Mouse (Mus musculus) E14TG2a.4 (cell line): ENCODE data around the gene Foxo4.

Source experiments
- H3K27me3 ChIP-seq: 2 replicates; pipeline ENCODE4 v1.6.1; 2014; ENCODE audit warnings: low read length, control low read depth; ENCODE audit not compliant: insufficient read depth
- H3K36me3 ChIP-seq: 2 replicates; pipeline ENCODE4 v1.6.1; 2014; ENCODE audit warnings: low read length, control low read depth; ENCODE audit not compliant: insufficient read depth
- H3K4me1 ChIP-seq: replicated peaks from 2 replicates; pipeline ENCODE4 v1.6.1; 2014; ENCODE audit warnings: low read depth, low read length, control low read depth
- H3K4me3 ChIP-seq: replicated peaks from 2 replicates; pipeline ENCODE4 v1.5.1; 2014; ENCODE audit warnings: mild to moderate bottlenecking, low read length
- H3K9me3 ChIP-seq: 2 replicates; pipeline ENCODE4 v1.6.1; 2014; ENCODE audit warnings: low read length, control low read depth
- CTCF ChIP-seq: conservative IDR thresholded peaks from 2 replicates; pipeline ENCODE4 v1.5.1; 2014; ENCODE audit warnings: low read length
- NANOG ChIP-seq: IDR thresholded peaks from 2 replicates; pipeline ENCODE4 v1.6.1; 2014; ENCODE audit warnings: borderline replicate concordance, low read length, mixed read lengths
- POU5F1 ChIP-seq: IDR thresholded peaks from 2 replicates; pipeline ENCODE4 v1.6.1; 2014; ENCODE audit warnings: low read length, borderline replicate concordance

Gene Foxo4

DNA sequence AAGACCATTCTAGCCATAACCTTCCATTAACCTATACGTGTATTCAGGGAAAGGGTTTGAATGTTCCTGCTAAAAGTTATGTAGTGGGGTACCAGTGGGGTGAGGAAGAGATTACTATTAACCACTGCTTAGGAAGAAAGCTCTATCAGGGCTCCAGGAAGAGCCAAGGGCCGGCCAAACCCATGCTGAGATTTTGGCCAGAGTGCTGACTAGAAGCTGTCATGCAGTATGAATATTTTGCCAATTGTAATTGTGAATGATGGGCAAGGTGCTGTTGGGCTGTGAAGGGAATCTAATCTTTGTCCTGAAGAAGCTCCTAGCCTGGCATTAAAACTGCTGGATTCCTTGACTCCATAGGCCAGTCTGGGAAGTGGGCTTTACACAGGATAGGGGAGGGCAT, 50.3 kb downstream of the Foxo4 start:
- peaks cover 41% of the 10 kb centered on the region for H3K4me1 ChIP-seq
- no peaks in the 10 kb centered on the region for H3K9me3 ChIP-seq
- H3K27me3 ChIP-seq, result peaks cover 15% of the 10 kb centered on the region; the same call in 1 of the 2 replicates
- TF ChIP-seq POU5F1 (no peak), CTCF (no peak), NANOG (no peak)
- no peaks in the 10 kb centered on the region for H3K36me3 ChIP-seq
- H3K4me3 ChIP-seq, result no peak overlapping the region

DNA sequence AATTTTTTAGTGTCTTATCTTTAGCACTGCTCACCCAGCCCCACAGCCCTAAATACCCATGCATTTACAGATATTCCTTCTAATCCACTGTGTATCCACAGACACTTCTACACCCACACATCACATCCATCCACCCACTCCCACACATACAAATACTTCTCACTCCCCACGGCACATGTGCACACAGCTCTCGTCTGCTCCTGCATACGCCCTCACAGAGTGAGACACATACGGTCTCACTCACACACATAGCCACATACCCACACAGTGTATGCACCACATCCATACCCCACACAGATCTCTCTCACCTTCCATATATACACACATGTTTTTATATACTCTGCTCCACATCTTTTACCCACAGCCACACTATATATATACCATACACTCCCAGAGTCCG, 55.0 kb downstream of the Foxo4 start:
- H3K4me3 ChIP-seq, result no peak overlapping the region
- no peaks in the 10 kb centered on the region for H3K36me3 ChIP-seq
- TF ChIP-seq NANOG (no peak), POU5F1 (no peak), CTCF (no peak)
- H3K9me3 ChIP-seq, result no peaks in the 10 kb centered on the region
- peaks cover 5% of the 10 kb centered on the region; the same call in 1 of the 2 replicates for H3K4me1 ChIP-seq
- H3K27me3 ChIP-seq, result peaks cover 4% of the 10 kb centered on the region; the same call in 1 of the 2 replicates
